Mouse (Mus musculus): Measurements from ENCODE around the gene Elmo3.

DNA sequence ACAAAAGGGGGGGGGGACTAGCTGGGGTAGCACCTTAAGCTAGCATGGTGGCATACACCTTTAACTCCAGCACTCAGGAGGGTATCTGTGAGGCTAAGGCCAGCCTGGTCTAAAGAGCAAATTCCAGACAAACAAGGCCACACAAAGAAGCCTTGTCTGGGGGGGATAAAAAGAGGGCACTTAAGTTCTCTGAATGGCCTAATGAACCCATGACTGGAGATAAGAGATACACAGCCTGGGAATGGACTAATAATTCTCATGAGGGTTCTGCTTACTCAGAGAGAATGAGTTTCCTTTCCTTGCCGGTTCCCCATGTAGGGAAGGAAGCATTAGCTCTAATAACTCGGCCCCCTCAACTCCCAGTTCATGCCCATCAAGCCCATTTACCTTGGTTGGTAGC lies 27.1 kb downstream of the Elmo3 start:
- TF ChIP-seq POLR2A (IDR thresholded peaks at IDR 0.05; ENCODE audit: borderline replicate concordance, low read depth, low read length) (no peak), CTCF (IDR thresholded peaks at IDR 0.05; ENCODE audit: low read depth, low read length) (no peak)

Data from bone marrow macrophage, adult 2 months (primary cell).